Mouse (Mus musculus): ENCODE measurements around the gene Ifitm10.
"Not testable (repeated sequence)": the region's sequence is repeated elsewhere in the genome, so short reads cannot be mapped to it uniquely, and the experiment has no call there.

GRCm38 (mm10) chr7:142293851-142294250, 79.7 kb downstream of the Ifitm10 start:
- not testable (repeated sequence) for TF ChIP-seq GATA1 (IDR thresholded peaks at IDR 0.05; ENCODE audit: borderline replicate concordance, low read length); FLI1 (IDR thresholded peaks at IDR 0.05; ENCODE audit: low read length)
